Mouse (Mus musculus) embryonic facial prominence, embryonic 15.5 days (tissue): Measurements from ENCODE around the gene Gm2174. TPM values are rescaled to one million over a fixed set of nuclear protein-coding genes. Genes with fewer than 3 reads are reported as not detected.

Source experiments
- ATAC-seq: fragments of 200-750 bp; cut with Nextera tagmentation; 2 replicates; pipeline ENCODE4 v1.8.0; 2017; ENCODE audit warnings: low read depth, moderate TSS enrichment; ENCODE audit not compliant: insufficient number of reproducible peaks, low FRiP score, low TSS enrichment
- H3K27ac ChIP-seq: fragments of 300-500 bp; sonication (generic); replicated peaks from 2 replicates; pipeline ENCODE4 v1.5.1; 2015; ENCODE audit warnings: mild to moderate bottlenecking, inconsistent platforms
- H3K27me3 ChIP-seq: fragments of 300-500 bp; sonication (generic); 2 replicates; pipeline ENCODE4 v1.6.1; 2015; ENCODE audit warnings: inconsistent platforms
- H3K36me3 ChIP-seq: fragments of 300-500 bp; sonication (generic); 2 replicates; pipeline ENCODE4 v1.6.1; 2015; ENCODE audit warnings: mild to moderate bottlenecking, inconsistent platforms
- H3K4me1 ChIP-seq: fragments of 300-500 bp; sonication (generic); 2 replicates; pipeline ENCODE4 v1.6.1; 2015; ENCODE audit warnings: inconsistent platforms
- H3K4me2 ChIP-seq: fragments of 300-500 bp; sonication (generic); replicated peaks from 2 replicates; pipeline ENCODE4 v1.6.1; 2015; ENCODE audit warnings: mild to moderate bottlenecking, inconsistent platforms
- H3K4me3 ChIP-seq: fragments of 300-500 bp; sonication (generic); replicated peaks from 2 replicates; pipeline ENCODE4 v1.5.1; 2015; ENCODE audit warnings: mild to moderate bottlenecking, inconsistent platforms
- H3K9ac ChIP-seq: fragments of 300-500 bp; sonication (generic); 2 replicates; pipeline ENCODE4 v1.6.1; 2015; ENCODE audit warnings: inconsistent platforms
- H3K9me3 ChIP-seq: fragments of 300-500 bp; sonication (generic); replicated peaks from 2 replicates; pipeline ENCODE4 v1.6.1; 2016; ENCODE audit warnings: inconsistent platforms
- WGBS: fragments of 180-500 bp; shearing (Covaris S2); methylation state at CpG from one replicate; pipeline ENCODE4 v1.1.7; 2015; 5-methylcytosine and 5-hydroxymethylcytosine counted together
- polyA plus RNA-seq: library from polyadenylated mRNA; unstranded; fragments of >200 nt; fragmentation: Nextera tagmentation; extraction: Ambion mirVana; gene quantifications from 2 replicates; pipeline ENCODE4 v1.2.1, GENCODE M21; 2015

Gm2174 gene
- 2.5 and 2.6 TPM in 2 replicates for polyA plus RNA-seq

DNA sequence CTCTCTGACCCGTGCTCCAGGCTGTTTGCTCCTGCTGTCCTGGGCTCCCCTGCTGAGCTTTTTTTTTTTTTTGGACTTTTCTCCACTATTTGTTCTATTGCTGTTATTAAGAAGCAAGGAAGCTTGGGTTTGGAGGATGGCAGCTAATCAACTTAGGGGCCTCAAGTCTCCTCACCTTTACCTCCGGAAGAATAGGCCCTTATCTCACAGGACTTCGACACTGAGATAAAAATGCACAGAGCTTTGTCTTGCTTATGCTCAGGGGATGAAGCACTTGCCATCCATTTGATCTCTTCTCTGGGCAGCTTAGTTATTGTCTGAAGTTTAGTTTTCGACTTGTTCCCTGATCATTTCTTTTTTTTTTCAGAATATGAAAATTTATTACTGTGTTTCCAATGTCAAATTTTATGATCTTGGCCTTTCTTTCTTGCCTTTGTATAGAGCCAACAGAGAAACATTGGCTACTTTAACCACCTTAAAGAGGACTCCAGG lies at the start of gene Gm2174:
Gm2174 (plus strand) TSS at position 442 of the 492 bp plus-strand sequence.
- Histone ChIP-seq H3K9me3 (no peaks in the 10 kb centered on the region), H3K9ac (no peak within 1 kb of the TSS), H3K27me3 (no peaks in the 10 kb centered on the region), H3K4me3 (no peak within 1 kb of the TSS), H3K36me3 (no peaks in the 10 kb centered on the region), H3K27ac (no peak within 1 kb of the TSS), H3K4me2 (no peak within 1 kb of the TSS), H3K4me1 (no peaks in the 10 kb centered on the region)
- 74% methylated on average over 4 of the region's 4 CpGs for WGBS
- no peak for ATAC-seq

DNA sequence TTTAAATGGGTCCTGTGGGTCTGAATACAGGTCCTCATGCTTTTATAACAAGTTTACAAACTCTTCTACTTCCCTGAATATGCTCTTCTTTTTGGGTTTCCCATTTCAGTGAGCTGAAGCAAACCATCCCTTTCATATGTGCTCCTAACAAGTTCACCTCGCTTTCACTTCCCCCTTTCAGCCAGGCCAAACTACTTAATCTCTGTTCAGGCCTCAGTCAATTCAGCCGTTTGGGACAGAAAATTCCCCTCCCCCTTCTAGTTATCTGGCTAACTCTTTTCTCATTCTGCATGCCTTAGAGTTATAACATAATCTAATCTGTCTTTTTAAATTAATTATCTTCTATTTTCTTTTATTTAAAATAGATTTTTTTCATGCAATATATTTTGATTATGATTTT lies 43.1 kb upstream of the Gm2174 start:
- 29% methylated on average over 2 of the region's 2 CpGs for WGBS
- no peaks in the 10 kb centered on the region for H3K27me3 ChIP-seq
- H3K9ac ChIP-seq, result no peak overlapping the region
- no peaks in the 10 kb centered on the region for H3K9me3 ChIP-seq
- no peaks in the 10 kb centered on the region for H3K36me3 ChIP-seq
- no peak overlapping the region for H3K4me2 ChIP-seq
- ATAC-seq, result no peak
- H3K4me3 ChIP-seq, result no peak overlapping the region
- no peak overlapping the region for H3K27ac ChIP-seq
- H3K4me1 ChIP-seq, result no peaks in the 10 kb centered on the region

DNA sequence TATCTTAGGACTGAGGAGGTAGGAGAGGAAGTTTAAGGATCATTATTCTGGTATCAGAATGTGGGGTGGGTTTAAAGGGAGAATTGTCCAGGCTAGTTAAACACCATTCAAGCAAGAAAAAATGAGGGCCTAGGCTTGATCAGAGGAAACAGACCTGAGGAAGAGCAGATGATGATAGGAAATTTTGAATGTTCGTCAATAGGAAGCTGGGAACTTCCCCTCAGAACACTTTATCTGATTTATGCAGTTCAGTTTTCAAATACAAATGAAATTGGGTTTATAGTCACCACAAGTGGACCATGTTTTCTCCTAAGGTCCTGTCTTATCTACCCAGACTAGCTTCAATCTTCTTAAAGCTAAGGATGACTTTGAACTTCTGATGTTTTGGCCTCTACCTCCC lies 42.3 kb upstream of the Gm2174 start:
- no peak overlapping the region for H3K27ac ChIP-seq
- H3K4me3 ChIP-seq, result no peak overlapping the region
- no peak for ATAC-seq
- H3K4me1 ChIP-seq, result no peaks in the 10 kb centered on the region
- H3K36me3 ChIP-seq, result no peaks in the 10 kb centered on the region
- no peak overlapping the region for H3K9ac ChIP-seq
- H3K27me3 ChIP-seq, result no peaks in the 10 kb centered on the region
- 61% methylated on average over 1 of the region's 1 CpGs for WGBS
- H3K9me3 ChIP-seq, result no peaks in the 10 kb centered on the region
- no peak overlapping the region for H3K4me2 ChIP-seq

DNA sequence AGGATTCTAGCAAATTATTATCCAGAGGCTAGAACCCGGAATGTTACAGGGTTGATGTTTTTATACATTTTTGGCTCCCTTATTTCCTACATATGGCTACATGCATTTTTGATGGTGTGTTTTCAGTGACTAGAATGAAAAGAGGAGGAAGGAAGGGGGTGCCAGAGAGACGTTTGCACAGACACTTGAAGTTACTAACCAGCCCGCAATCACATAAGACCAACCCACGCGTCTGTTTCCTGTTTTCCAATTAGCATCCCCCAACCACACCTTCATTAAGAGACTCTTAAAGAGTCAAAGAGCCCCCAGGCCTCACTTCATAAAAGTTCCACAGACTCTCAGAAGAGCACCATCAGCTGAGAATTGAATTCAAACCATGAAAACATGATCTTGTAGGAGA lies 41.6 kb upstream of the Gm2174 start:
- H3K9me3 ChIP-seq, result no peaks in the 10 kb centered on the region
- WGBS, result 39% methylated on average over 5 of the region's 5 CpGs
- no peak overlapping the region for H3K27ac ChIP-seq

DNA sequence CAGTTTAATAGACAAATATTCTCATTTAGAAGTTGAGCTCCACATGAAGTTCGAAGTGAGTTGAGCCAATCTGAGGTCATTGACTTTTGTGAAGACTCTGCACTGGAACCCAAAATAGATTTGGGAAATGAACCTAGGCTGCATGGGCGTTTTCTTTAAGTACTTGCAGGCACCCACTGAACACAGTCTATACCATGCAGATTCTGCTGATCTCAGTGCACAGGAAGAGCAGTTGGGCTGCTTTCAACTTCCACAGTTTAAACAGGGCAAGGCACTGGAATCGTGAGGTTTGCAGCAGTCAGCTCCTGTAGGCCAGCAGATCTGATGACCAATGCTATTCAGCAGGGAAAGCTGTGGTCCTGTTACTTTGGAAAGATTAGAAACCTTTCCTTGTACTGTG lies 31.5 kb upstream of the Gm2174 start:
- no peaks in the 10 kb centered on the region for H3K36me3 ChIP-seq
- no peaks in the 10 kb centered on the region for H3K27me3 ChIP-seq
- H3K4me2 ChIP-seq, result no peak overlapping the region
- ATAC-seq, result no peak
- H3K27ac ChIP-seq, result no peak overlapping the region
- H3K4me1 ChIP-seq, result no peaks in the 10 kb centered on the region
- H3K9ac ChIP-seq, result no peak overlapping the region
- 63% methylated on average over 3 of the region's 3 CpGs for WGBS
- no peak overlapping the region for H3K4me3 ChIP-seq
- no peaks in the 10 kb centered on the region for H3K9me3 ChIP-seq

More for the DNA sequence above, 41.6 kb upstream of the Gm2174 start:
- H3K9ac ChIP-seq, result no peak overlapping the region
- H3K4me3 ChIP-seq, result no peak overlapping the region
- H3K36me3 ChIP-seq, result no peaks in the 10 kb centered on the region
- no peaks in the 10 kb centered on the region for H3K27me3 ChIP-seq
- H3K4me2 ChIP-seq, result no peak overlapping the region
- no peak for ATAC-seq
- no peaks in the 10 kb centered on the region for H3K4me1 ChIP-seq

DNA sequence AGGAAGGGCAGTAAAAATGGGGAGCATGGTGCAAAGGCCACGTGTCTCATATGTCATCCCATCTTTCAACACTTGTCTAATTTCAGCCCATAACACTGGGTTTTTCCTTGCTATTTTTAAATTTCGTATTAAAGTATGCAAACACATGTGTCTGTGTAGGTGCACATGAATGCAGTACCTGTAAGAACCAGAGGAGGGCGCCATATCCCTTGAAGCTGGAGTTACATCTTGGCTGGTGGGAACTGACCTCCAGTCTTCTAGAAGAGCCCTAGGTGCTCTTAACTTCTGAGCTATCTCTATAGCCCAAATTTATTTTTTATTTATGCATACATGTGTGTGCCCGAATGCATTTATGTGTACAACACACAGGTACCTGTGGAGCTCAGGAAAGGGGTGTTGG lies 30.2 kb upstream of the Gm2174 start:
- 65% methylated on average over 4 of the region's 4 CpGs for WGBS
- H3K9ac ChIP-seq, result no peak overlapping the region
- no peak for ATAC-seq

DNA sequence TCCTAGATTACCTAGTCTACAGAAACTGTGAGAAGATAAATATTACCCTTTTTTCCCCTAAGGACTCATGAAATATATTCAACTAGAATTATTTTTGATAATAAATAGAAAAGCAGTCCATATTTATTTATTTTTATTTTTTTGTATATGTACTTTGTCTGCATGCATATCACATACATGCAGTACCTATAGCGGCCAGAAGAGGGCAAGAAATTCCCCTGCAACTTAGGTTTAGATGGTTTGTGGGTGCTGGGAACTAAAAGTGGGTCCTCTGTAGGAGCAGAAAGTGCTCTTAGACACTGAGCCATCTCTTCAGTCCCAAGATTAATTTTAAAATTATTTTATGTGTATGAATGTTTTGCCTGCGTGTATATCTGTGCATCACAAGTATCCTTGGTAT lies 17.2 kb upstream of the Gm2174 start:
- Histone ChIP-seq H3K9me3 (no peaks in the 10 kb centered on the region), H3K27me3 (no peaks in the 10 kb centered on the region), H3K4me3 (no peak overlapping the region), H3K9ac (no peak overlapping the region), H3K27ac (no peak overlapping the region), H3K4me2 (no peak overlapping the region), H3K4me1 (no peaks in the 10 kb centered on the region), H3K36me3 (no peaks in the 10 kb centered on the region)
- no peak for ATAC-seq
- WGBS, result 40% methylated on average over 2 of the region's 2 CpGs

More for the DNA sequence above, 30.2 kb upstream of the Gm2174 start:
- Histone ChIP-seq H3K4me2 (no peak overlapping the region), H3K4me3 (no peak overlapping the region), H3K4me1 (no peaks in the 10 kb centered on the region), H3K36me3 (no peaks in the 10 kb centered on the region), H3K27ac (no peak overlapping the region), H3K9me3 (no peaks in the 10 kb centered on the region), H3K27me3 (no peaks in the 10 kb centered on the region)

DNA sequence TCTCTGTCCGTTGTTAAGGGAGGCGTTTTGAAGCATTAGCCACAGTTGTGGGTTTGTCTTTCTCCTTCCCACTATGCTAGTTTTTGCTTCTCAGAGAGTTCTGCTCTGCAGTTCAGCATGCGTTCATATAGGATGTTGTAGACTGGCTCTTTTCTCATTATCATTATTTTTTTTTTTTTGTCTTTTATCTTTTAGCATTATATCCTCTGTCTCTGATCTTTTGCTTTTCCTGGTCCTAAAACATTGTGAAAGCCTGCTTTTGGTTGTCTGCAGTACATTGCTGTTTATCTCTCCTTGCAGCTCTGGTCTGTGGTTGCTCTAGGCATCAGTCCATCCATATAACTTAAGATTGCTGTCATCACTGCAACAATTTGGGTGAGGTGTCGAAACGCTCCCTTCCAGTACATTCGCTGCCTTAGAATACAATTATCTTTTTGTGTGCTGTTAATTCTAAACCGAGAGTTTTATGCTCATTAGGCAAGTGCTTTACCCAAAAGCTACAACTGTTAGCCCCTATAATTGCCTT lies 11.9 kb upstream of the Gm2174 start:
- no peaks in the 10 kb centered on the region for H3K4me1 ChIP-seq
- no peak overlapping the region for H3K4me2 ChIP-seq
- H3K27me3 ChIP-seq, result no peaks in the 10 kb centered on the region
- ATAC-seq, result no peak
- 58% methylated on average over 7 of the region's 7 CpGs for WGBS
- H3K36me3 ChIP-seq, result no peaks in the 10 kb centered on the region
- no peaks in the 10 kb centered on the region for H3K9me3 ChIP-seq
- no peak overlapping the region for H3K4me3 ChIP-seq
- H3K27ac ChIP-seq, result no peak overlapping the region
- no peak overlapping the region for H3K9ac ChIP-seq

DNA sequence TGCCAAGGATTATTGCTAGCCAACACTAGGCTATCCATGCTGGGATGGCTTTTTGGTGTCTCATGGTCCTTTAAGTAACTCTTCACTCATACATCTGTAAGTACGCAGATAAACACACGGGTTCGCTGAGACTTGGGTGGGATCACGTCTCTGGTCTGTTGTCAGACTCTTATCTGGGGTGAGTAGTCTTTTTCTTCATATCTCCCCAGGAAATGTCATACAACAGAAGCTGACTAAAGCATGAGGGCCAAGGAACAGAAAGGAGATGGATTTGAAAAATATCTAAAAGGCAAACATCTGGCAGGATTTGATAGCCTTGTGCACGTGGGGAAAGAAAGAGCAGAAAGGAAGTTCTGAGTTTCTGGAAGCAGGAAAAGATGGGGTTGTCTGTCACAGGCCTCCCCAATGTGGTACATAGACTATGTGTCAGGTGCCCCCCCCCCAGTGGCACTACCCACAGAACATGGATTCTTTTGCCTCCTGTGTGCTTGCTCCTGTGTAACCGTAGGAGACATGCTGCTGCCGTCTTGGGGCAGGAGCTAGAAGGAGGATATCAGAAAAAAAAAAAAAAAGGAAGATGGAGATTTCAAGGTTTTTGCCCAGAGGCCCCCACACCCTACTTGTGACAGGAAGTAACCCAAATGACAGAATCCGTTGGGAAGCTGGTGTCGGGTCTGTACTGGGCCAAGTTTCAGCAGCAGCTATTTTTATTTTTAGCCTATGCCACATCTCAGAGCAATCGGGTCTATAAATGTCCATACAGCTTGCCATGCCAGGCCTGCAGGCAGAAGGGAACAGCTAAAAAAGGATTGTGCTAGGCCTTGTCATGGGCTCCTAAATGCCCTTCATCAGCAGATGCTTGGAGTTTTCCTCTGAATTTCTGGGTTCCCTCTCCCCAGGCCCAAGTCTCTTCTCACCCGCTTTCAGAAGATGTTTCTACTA lies 1.0 kb upstream of the Gm2174 start:
- no peak overlapping the region for H3K4me3 ChIP-seq
- no peaks in the 10 kb centered on the region for H3K4me1 ChIP-seq
- no peak for ATAC-seq
- H3K4me2 ChIP-seq, result no peak overlapping the region
- WGBS, result 70% methylated on average over 11 of the region's 11 CpGs
- no peaks in the 10 kb centered on the region for H3K36me3 ChIP-seq
- H3K9me3 ChIP-seq, result no peaks in the 10 kb centered on the region
- no peak overlapping the region for H3K27ac ChIP-seq
- H3K9ac ChIP-seq, result no peak overlapping the region
- no peaks in the 10 kb centered on the region for H3K27me3 ChIP-seq

DNA sequence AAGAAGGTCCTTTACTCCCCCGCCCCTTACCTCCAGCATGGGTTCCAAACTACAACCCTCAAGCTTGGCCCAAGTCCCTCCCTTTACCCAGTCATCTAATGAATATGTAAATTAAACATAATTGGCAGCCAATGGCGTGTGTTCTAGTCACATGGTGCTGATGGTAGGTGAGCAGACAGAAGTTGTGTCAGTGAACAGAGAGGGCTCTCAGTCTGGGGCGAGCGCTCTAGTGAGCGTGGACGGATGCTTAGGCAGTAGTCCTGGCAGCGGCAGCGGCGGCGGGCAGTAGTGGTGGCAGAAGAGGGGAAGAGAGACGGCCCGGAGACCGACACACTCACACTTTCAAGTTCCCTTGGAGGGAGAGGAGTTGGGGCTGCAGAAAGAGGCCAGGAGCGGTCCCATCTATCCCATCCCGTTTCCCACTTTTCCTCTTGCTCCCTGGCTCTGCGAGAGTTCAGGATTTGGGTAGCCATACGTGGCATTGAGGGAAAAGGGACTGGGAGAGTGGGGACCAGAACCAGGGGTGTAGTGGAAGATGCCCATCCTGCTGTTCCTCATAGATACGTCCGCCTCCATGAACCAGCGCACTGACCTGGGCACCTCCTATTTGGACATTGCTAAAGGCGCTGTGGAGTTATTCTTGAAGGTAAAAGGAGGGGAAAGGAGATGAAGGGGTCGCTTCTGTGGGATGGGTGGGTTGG lies 7.1 kb downstream of the Gm2174 start, which contains the start of gene Ints6l:
Ints6l (plus strand) TSS at position 187 of the 701 bp plus-strand sequence.
- peak; percentile 85 for ATAC-seq
- no peaks in the 10 kb centered on the region for H3K9me3 ChIP-seq
- H3K4me1 ChIP-seq, result no peaks in the 10 kb centered on the region
- H3K27ac ChIP-seq, result peak within 1 kb of the TSS; percentile 93
- peak within 1 kb of the TSS; percentile 53 for H3K9ac ChIP-seq
- peak within 1 kb of the TSS; percentile 52 for H3K4me2 ChIP-seq
- WGBS, result 8% methylated on average over 22 of the region's 22 CpGs
- no peaks in the 10 kb centered on the region for H3K36me3 ChIP-seq
- H3K4me3 ChIP-seq, result peak within 1 kb of the TSS; percentile 57
- no peaks in the 10 kb centered on the region for H3K27me3 ChIP-seq
